Mouse (Mus musculus) effector memory CD4-positive, alpha-beta T cell, adult 5 months (primary cell): ENCODE measurements around the gene Zfp872. TPM values are rescaled to one million over a fixed set of nuclear protein-coding genes. Genes with fewer than 3 reads are reported as not detected.

Experiments used
- polyA plus RNA-seq: library from polyadenylated mRNA; unstranded; fragments of 100-300 nt; shearing (Covaris generic); gene quantifications from one replicate; pipeline ENCODE4 v1.2.1, GENCODE M21; 2017

Gene Zfp872
- not detected for polyA plus RNA-seq

DNA sequence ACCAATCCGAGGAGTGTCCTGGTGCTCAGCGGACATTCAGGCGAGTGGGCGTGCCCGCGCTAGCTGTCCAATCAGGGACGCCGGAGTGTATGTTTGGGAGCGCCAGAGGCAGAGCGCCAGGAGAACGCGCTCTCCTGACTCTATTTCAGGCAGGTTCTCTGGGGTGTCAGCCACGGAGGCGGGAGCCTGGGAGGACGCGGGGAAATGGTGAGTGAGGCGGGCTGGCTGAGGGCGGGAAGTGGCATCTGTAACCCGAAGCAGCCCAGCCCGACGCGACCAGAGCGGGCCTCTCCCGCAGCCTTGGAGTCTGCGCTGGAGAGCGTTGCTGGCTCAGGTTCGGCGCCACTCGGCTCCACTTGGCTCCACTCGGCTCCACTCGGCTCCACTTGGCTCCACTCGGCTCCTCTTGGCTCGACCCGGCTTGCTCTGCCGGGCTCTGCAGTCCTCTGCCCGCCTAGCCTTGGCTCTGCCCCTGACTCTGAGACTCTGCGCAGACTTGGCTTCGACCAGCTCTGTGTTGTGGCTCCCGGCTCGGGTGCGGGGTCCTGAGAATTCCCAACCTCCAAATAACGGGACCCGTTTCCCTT, at the start of gene Zfp872:
TSS of gene Zfp872 (plus strand) at position 66 of the 587 bp plus-strand sequence.

DNA sequence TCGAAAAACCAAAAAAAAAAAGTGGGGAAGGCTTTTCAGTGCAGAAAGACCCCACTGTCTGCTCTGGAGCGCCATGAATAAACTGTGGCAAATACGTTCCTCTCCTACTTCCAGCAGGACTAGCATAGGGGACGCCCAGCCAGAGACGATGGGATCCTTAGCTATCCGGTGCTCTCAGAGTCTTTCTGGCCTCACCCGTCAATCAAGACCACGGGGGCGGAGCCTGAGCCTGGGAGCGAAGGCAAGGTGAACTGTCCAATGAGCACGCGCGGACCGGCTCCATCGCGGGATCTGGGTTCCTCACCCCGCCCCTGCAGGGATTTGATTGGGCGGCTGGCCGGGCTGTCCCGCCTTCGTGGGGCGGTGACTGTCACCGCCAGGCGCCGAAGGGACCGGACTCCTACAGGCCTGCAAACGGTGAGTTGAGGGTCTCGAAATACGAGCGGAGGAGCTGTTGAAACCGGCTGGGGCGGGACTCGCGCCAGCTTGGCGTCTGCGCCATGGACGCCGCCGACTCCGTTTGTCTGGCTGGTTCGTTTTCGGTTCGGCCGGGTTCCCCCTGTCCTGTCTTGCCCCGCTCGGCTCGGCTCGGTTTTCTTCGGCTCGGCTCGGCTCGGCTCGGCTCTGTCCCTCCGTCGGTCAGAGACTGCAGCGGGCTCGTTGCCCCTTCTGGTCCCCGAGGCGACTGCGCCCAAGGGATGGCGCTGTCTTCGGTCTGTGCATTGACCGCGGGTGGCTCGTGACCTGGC, 31.2 kb upstream of the Zfp872 start, which contains the start of gene Pigyl:
TSS of gene Pigyl (plus strand) at position 350 of the 749 bp plus-strand sequence.

DNA sequence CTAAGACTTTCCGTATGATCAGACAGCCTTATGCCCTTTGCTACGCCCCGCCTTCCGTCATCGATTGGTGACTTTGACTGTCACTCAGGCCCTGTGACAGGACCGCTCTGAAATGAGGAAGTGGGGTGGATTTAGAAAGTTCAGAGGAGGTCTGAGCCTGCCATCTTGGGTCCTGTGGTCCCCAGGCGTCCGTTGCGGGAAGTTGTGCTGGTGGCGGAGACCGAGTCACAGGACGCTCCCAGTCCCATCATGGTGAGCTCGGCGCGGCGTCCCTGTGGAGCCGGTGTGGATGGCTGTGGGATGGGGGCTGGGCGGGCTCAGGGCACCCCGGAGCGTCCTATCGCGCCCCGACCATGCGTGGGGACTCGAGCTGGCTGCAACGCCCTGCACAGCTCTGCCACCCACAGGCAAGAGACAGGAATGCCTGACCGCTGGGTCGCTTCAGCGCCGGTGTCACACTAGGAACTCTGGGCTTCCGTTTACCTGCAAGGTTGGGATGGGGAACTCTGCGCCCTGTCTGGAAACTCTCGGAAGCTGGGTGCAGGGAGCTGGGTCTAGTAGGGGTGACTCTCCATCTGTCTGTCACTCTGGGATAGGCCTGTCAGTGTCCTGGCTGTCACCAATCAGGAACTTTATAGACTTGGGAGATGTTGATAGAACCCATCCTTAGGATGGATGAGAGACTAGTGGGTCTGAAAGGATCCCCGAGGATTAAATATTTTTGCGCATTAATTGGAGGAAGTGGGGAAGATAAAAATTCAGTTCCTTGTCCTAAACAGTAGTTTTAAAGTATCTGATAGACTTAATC, 37.9 kb downstream of the Zfp872 start, which contains the start of gene Zfp809:
TSS of gene Zfp809 (plus strand) at position 134 of the 808 bp plus-strand sequence.

Other genes starting within 250 kb of the Zfp872 start
- gene Swsap1, start 232.3 kb upstream of the Zfp872 start, polyA plus RNA-seq: 4.7 TPM
- not detected for gene Epor, start 224.6 kb upstream of the Zfp872 start, polyA plus RNA-seq
- not detected for gene Rgl3, start 198.6 kb upstream of the Zfp872 start, polyA plus RNA-seq
- not detected for gene Ccdc151, start 185.5 kb upstream of the Zfp872 start, polyA plus RNA-seq
- gene Prkcsh, start 185.3 kb upstream of the Zfp872 start, polyA plus RNA-seq: 60.3 TPM
- gene Elavl3, start 136.1 kb upstream of the Zfp872 start, polyA plus RNA-seq: 0.12 TPM
- gene Gm49318, start 116.8 kb upstream of the Zfp872 start, polyA plus RNA-seq: not detected
- gene Zfp653, start 116.7 kb upstream of the Zfp872 start, polyA plus RNA-seq: 24.9 TPM
- gene Ecsit, start 102.7 kb upstream of the Zfp872 start, polyA plus RNA-seq: 26.0 TPM
- gene Cnn1, start 88.9 kb upstream of the Zfp872 start, polyA plus RNA-seq: not detected
- 26.1 TPM for gene Elof1, start 70.9 kb upstream of the Zfp872 start, polyA plus RNA-seq
- 159 TPM for gene Acp5, start 52.4 kb upstream of the Zfp872 start, polyA plus RNA-seq
- gene Pigyl, start 31.2 kb upstream of the Zfp872 start, polyA plus RNA-seq: 10.1 TPM
- gene Zfp809, start 37.6 kb downstream of the Zfp872 start, polyA plus RNA-seq: 50.9 TPM
- gene Zfp599, start 71.8 kb downstream of the Zfp872 start, polyA plus RNA-seq: 1.5 TPM
- gene Zfp810, start 119.6 kb downstream of the Zfp872 start, polyA plus RNA-seq: 11.3 TPM
- gene Anln, start 201.1 kb downstream of the Zfp872 start, polyA plus RNA-seq: 0.37 TPM
- 0.71 TPM for gene 9530077C05Rik, start 223.4 kb downstream of the Zfp872 start, polyA plus RNA-seq